Mouse (Mus musculus): ENCODE data around the gene Gm49601. TPM values are rescaled to one million over a fixed set of nuclear protein-coding genes. Genes with fewer than 3 reads are reported as not detected.

Gm49601 gene
- polyA plus RNA-seq, 1 experiment, result 156 TPM

GRCm38 (mm10) chr16:18631141-18631540 is 4.9 kb upstream of the Gm49601 start:
- Histone ChIP-seq H3K27me3 (ENCODE audit: control insufficient read depth, insufficient read depth, low read length) (no peaks in the 10 kb centered on the region), H3K27ac (ENCODE audit: insufficient read depth, low read depth, low read length) (peak overlapping the region; percentile 91), H3K4me1 (ENCODE audit: control insufficient read depth, insufficient read depth, insufficient read length, low read length) (peaks cover 30% of the 10 kb centered on the region), H3K36me3 (ENCODE audit: control insufficient read depth, insufficient read depth, low read length) (peaks cover 12% of the 10 kb centered on the region), H3K4me3 (ENCODE audit: low read depth, low read length) (no peak overlapping the region)
- WGBS, result 29% methylated on average over 7 of the region's 7 CpGs
- TF ChIP-seq CTCF (IDR thresholded peaks at IDR 0.05; ENCODE audit: extremely low read depth, insufficient read length, insufficient replicate concordance, low read depth, low read length) (no peak), POLR2A (IDR thresholded peaks at IDR 0.05; ENCODE audit: low read depth, low read length) (no peak)

- no peak for TF ChIP-seq CTCF (IDR thresholded peaks at IDR 0.05; ENCODE audit: extremely low read depth, insufficient read length, insufficient replicate concordance, low read depth, low read length)
- TF ChIP-seq POLR2A (IDR thresholded peaks at IDR 0.05; ENCODE audit: low read depth, low read length), result no peak
- Histone ChIP-seq H3K36me3 (ENCODE audit: control insufficient read depth, insufficient read depth, low read length) (peaks cover 21% of the 10 kb centered on the region), H3K27ac (ENCODE audit: insufficient read depth, low read depth, low read length) (peak overlapping the region; percentile 91), H3K4me3 (ENCODE audit: low read depth, low read length) (peak overlapping the region; percentile 95), H3K4me1 (ENCODE audit: control insufficient read depth, insufficient read depth, insufficient read length, low read length) (peaks cover 35% of the 10 kb centered on the region), H3K27me3 (ENCODE audit: control insufficient read depth, insufficient read depth, low read length) (no peaks in the 10 kb centered on the region)
- WGBS, result 26% methylated on average over 5 of the region's 5 CpGs
Observed at GRCm38 (mm10) chr16:18630291-18630690, 4.1 kb upstream of the Gm49601 start.

DNA sequence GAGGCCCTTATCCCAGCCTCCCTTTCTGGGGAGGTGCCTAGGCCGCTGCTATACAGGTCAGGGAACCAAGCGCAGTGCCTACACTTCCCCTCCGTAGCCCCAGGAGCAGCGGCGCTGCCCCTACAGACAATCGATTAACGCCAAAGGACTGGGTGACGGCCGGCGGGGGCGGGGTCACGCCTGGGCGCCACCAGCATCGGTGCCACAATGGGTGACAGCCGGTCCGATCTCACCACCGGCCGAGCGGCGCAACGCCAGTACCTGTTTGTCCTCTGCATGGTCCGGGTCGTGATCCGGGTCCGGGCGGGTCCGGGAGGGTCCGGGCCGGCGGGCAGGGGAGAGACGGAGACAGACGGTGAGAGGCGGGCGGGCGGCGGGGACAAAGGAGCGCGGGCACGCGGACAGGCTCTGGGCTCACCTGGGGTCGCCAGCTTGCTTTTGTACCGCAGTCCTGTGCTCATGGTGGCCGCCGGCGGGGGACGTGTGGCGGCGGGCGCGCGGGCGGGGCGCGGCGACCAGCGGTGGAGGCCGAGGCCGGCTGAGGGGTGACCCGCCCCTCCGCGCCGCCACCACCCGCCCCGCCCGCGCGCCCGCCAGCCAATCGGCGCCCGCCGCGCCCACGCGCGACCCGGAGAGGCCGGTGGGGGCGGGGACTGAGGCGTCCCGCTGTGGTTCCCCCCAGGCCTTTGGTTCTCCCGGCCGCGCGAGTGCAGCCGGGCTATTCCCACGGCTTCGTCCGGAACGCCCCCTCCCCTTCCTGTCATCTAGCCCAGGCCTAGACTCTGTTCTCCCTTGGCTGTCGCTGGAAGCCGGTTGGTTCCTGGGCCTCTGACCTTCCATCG is 3.4 kb upstream of the Gm49601 start, which contains the start of gene Sept5:
Gene Sept5 (minus strand): TSS at position 565 of the 842 bp plus-strand sequence.
- H3K4me1 ChIP-seq (ENCODE audit: control insufficient read depth, insufficient read depth, insufficient read length, low read length), result peaks cover 35% of the 10 kb centered on the region
- H3K4me3 ChIP-seq (ENCODE audit: low read depth, low read length), result peak within 1 kb of the TSS; percentile 95
- H3K36me3 ChIP-seq (ENCODE audit: control insufficient read depth, insufficient read depth, low read length), result peaks cover 27% of the 10 kb centered on the region
- H3K27ac ChIP-seq (ENCODE audit: insufficient read depth, low read depth, low read length), result peak within 1 kb of the TSS; percentile 97
- TF ChIP-seq POLR2A (IDR thresholded peaks at IDR 0.05; ENCODE audit: low read depth, low read length), result peak; percentile 27
- TF ChIP-seq CTCF (IDR thresholded peaks at IDR 0.05; ENCODE audit: extremely low read depth, insufficient read length, insufficient replicate concordance, low read depth, low read length), result no peak
- under 1% methylated on average over 73 of the region's 93 CpGs for WGBS
- H3K27me3 ChIP-seq (ENCODE audit: control insufficient read depth, insufficient read depth, low read length), result no peaks in the 10 kb centered on the region

- 0 out of 2 replicates have a peak, but pooled peaks have one; percentile 5 for TF ChIP-seq CTCF (IDR thresholded peaks at IDR 0.05; ENCODE audit: extremely low read depth, insufficient read length, insufficient replicate concordance, low read depth, low read length)
- TF ChIP-seq POLR2A (IDR thresholded peaks at IDR 0.05; ENCODE audit: low read depth, low read length), result no peak
- Histone ChIP-seq H3K27me3 (ENCODE audit: control insufficient read depth, insufficient read depth, low read length) (no peaks in the 10 kb centered on the region), H3K27ac (ENCODE audit: insufficient read depth, low read depth, low read length) (peak overlapping the region; percentile 97), H3K36me3 (ENCODE audit: control insufficient read depth, insufficient read depth, low read length) (peaks cover 34% of the 10 kb centered on the region), H3K4me1 (ENCODE audit: control insufficient read depth, insufficient read depth, insufficient read length, low read length) (peaks cover 35% of the 10 kb centered on the region), H3K4me3 (ENCODE audit: low read depth, low read length) (peak overlapping the region; percentile 95)
- 15% methylated on average over 2 of the region's 2 CpGs for WGBS
Observed at GRCm38 (mm10) chr16:18628948-18629340, 2.7 kb upstream of the Gm49601 start.

- no peaks in the 10 kb centered on the region for H3K27me3 ChIP-seq (ENCODE audit: control insufficient read depth, insufficient read depth, low read length)
- peaks cover 40% of the 10 kb centered on the region for H3K36me3 ChIP-seq (ENCODE audit: control insufficient read depth, insufficient read depth, low read length)
- H3K27ac ChIP-seq (ENCODE audit: insufficient read depth, low read depth, low read length), result peak overlapping the region; percentile 97
- peaks cover 30% of the 10 kb centered on the region for H3K4me1 ChIP-seq (ENCODE audit: control insufficient read depth, insufficient read depth, insufficient read length, low read length)
- WGBS, result 22% methylated on average over 7 of the region's 7 CpGs
- H3K4me3 ChIP-seq (ENCODE audit: low read depth, low read length), result peak overlapping the region; percentile 95
- TF ChIP-seq CTCF (IDR thresholded peaks at IDR 0.05; ENCODE audit: extremely low read depth, insufficient read length, insufficient replicate concordance, low read depth, low read length) (no peak), POLR2A (IDR thresholded peaks at IDR 0.05; ENCODE audit: low read depth, low read length) (peak; percentile 63)
Observed at GRCm38 (mm10) chr16:18628206-18628947, 2.1 kb upstream of the Gm49601 start.

DNA sequence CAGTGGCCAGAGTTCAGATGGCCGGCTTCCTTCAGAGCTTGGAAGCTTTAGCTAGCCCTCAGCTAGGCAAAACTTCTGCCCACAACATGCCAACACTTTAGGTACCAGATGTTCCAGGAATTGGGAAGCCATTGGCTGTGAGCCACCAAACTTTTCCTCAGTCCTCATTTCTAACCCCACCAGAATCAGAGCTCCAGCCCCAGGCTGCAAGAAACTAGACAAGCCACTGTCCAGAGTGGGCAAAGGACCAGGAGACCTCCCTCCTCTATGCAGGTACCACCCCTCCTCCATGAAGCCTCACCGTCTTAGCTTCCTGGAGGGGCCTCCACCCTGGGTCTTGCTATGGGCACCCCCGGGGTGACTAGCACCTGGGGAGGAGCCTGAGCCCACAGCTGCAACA is 936 bp upstream of the Gm49601 start:
- no peak for TF ChIP-seq CTCF (IDR thresholded peaks at IDR 0.05; ENCODE audit: extremely low read depth, insufficient read length, insufficient replicate concordance, low read depth, low read length)
- TF ChIP-seq POLR2A (IDR thresholded peaks at IDR 0.05; ENCODE audit: low read depth, low read length), result no peak
- Histone ChIP-seq H3K36me3 (ENCODE audit: control insufficient read depth, insufficient read depth, low read length) (peaks cover 52% of the 10 kb centered on the region), H3K27me3 (ENCODE audit: control insufficient read depth, insufficient read depth, low read length) (no peaks in the 10 kb centered on the region; the same call in 1 of the 2 replicates), H3K4me3 (ENCODE audit: low read depth, low read length) (peak overlapping the region; percentile 95), H3K4me1 (ENCODE audit: control insufficient read depth, insufficient read depth, insufficient read length, low read length) (peaks cover 18% of the 10 kb centered on the region), H3K27ac (ENCODE audit: insufficient read depth, low read depth, low read length) (peak overlapping the region; percentile 97)
- 26% methylated on average over 3 of the region's 3 CpGs for WGBS

All from small intestine, adult 2 months (tissue).